15 mouse cellular contexts compared by ENCODE assay signal in genomic region chr7:105475396-105475949, GRCm38 (mm10). TPM values are rescaled to one million over a fixed set of nuclear protein-coding genes. Genes with fewer than 3 reads are reported as not detected.
DNase-seq lines count a peak whose midpoint lies in the region; ATAC-seq and TF ChIP-seq lines count a peak whose summit lies in the region.
"Had no signal": no experiment of that assay in that cellular context is flagged by ENCODE, and none has a peak within 500 bp of the region (broad histone marks: within the 10 kb centered on the region; RNA-seq: fewer than 3 reads in every experiment).

No protein-coding gene starts in this region.

- H3K27ac ChIP-seq in olfactory bulb, adult 2 months (ENCODE audit: insufficient read depth, low read depth, low read length): peak overlapping the region; percentile 52; the same call in 1 of the 2 replicates
- H3K27ac ChIP-seq: liver, embryonic 15.5 days; midbrain, embryonic 12.5 days; neural tube, embryonic 12.5 days had no signal

- H3K4me3 ChIP-seq in olfactory bulb, adult 2 months (ENCODE audit: insufficient read depth, low read depth, low read length): no peak overlapping the region
- H3K4me3 ChIP-seq: liver, embryonic 15.5 days; midbrain, embryonic 12.5 days; neural tube, embryonic 12.5 days had no signal

- peak; percentile 15 for DNase-seq in kidney, adult 11 months
- no peak for DNase-seq in kidney, adult 18-20 months
- peak; percentile 3 for DNase-seq in lung, postnatal 25 days (ENCODE audit: low spot score)
- no peak for DNase-seq in lung, postnatal 10 days
- DNase-seq: adrenal gland, postnatal 25 days; cerebellum, adult 11 months; retina, postnatal 1 day had no signal

- TF ChIP-seq POLR2A in olfactory bulb, adult 2 months (IDR thresholded peaks at IDR 0.05; ENCODE audit: insufficient read depth, low read depth, low read length): no peak

- WGBS in olfactory bulb, adult 2 months: 49% methylated on average over 7 of the region's 7 CpGs

- peaks cover 5% of the 10 kb centered on the region; the same call in 1 of the 2 replicates for H3K4me1 ChIP-seq in olfactory bulb, adult 2 months (ENCODE audit: control insufficient read depth, insufficient read depth, low read length)
- H3K4me1 ChIP-seq: liver, embryonic 15.5 days had no signal

- ATAC-seq in granulocyte monocyte progenitor cell, adult 5-6 weeks (replicated peaks; ENCODE audit: poor library complexity, severe bottlenecking): peak; percentile 13; the same call in 1 of the 2 replicates
- no peak for ATAC-seq in erythroblast, adult 5-6 weeks (replicated peaks; ENCODE audit: low FRiP score, poor library complexity, severe bottlenecking)

- TF ChIP-seq CTCF in olfactory bulb, adult 2 months (IDR thresholded peaks at IDR 0.05; ENCODE audit: insufficient read depth, low read depth, low read length): no peak

RNA-seq across cellular contexts. Expression of gene Cavin3, which starts 6.6 kb away (rescaled TPM):
- total RNA-seq in granulocyte monocyte progenitor cell, adult 5-6 weeks (2014; fragmentation: Nextera tagmentation): not detected in 2 replicates
- total RNA-seq in granulocyte monocyte progenitor cell, adult 5-6 weeks (2017): 0.05 and 1.1 TPM in 2 replicates
- not detected in 2 replicates for polyA plus RNA-seq in olfactory bulb, adult 2 months (2012; ENCODE audit: insufficient read depth, insufficient read length, low replicate concordance, missing spikeins)
- total RNA-seq in erythroblast, adult 5-6 weeks (2015; ENCODE audit: low replicate concordance): not detected in 2 replicates
- not detected in 2 replicates for total RNA-seq in erythroblast, adult 5-6 weeks (2017; ENCODE audit: low replicate concordance)
- total RNA-seq: CH12.LX had no signal

RNA-seq across cellular contexts. Expression of gene Cckbr, which starts 49.9 kb away (rescaled TPM):
- total RNA-seq in granulocyte monocyte progenitor cell, adult 5-6 weeks (2014; fragmentation: Nextera tagmentation): not detected in 2 replicates
- not detected in 2 replicates for total RNA-seq in granulocyte monocyte progenitor cell, adult 5-6 weeks (2017)
- polyA plus RNA-seq in olfactory bulb, adult 2 months (2012; ENCODE audit: insufficient read depth, insufficient read length, low replicate concordance, missing spikeins): not detected in 2 replicates
- not detected in 2 replicates for total RNA-seq in erythroblast, adult 5-6 weeks (2015; ENCODE audit: low replicate concordance)
- total RNA-seq in erythroblast, adult 5-6 weeks (2017; ENCODE audit: low replicate concordance): not detected in 2 replicates
- total RNA-seq: adrenal gland, postnatal 25 days; CH12.LX had no signal
- polyA plus RNA-seq: heart, embryonic 14.5 days; liver, embryonic 15.5 days had no signal

Comparison
In these comparisons a context has a peak if more than half of its experiments do, and no peak if none do; other contexts are left out.
1. DNase-seq: peak in kidney, adult 11 months (single experiment) and lung, postnatal 25 days (single experiment); none in kidney, adult 18-20 months (single experiment) and lung, postnatal 10 days (single experiment).